Mouse (Mus musculus) frontal cortex, adult 2 months (tissue): Measurements from ENCODE around the gene Slco4a1. TPM values are rescaled to one million over a fixed set of nuclear protein-coding genes. Genes with fewer than 3 reads are reported as not detected.

ENCODE experiments used
- DNase-seq, 2 experiments: peaks; one replicate each; pipeline ENCODE4 v3.0.0; 2022; ENCODE audit warnings: low spot score in 1 of 2; ENCODE audit errors: extremely low spot score in 1 of 2
- polyA plus RNA-seq: library from polyadenylated mRNA; depleted of rRNA; stranded (reverse); fragments of >200 nt; gene quantifications from 2 replicates; pipeline ENCODE4 v1.2.3, GENCODE M21; 2012; rRNA removed

Gene Slco4a1
- 3.1 and 3.4 TPM in 2 replicates for polyA plus RNA-seq

DNA sequence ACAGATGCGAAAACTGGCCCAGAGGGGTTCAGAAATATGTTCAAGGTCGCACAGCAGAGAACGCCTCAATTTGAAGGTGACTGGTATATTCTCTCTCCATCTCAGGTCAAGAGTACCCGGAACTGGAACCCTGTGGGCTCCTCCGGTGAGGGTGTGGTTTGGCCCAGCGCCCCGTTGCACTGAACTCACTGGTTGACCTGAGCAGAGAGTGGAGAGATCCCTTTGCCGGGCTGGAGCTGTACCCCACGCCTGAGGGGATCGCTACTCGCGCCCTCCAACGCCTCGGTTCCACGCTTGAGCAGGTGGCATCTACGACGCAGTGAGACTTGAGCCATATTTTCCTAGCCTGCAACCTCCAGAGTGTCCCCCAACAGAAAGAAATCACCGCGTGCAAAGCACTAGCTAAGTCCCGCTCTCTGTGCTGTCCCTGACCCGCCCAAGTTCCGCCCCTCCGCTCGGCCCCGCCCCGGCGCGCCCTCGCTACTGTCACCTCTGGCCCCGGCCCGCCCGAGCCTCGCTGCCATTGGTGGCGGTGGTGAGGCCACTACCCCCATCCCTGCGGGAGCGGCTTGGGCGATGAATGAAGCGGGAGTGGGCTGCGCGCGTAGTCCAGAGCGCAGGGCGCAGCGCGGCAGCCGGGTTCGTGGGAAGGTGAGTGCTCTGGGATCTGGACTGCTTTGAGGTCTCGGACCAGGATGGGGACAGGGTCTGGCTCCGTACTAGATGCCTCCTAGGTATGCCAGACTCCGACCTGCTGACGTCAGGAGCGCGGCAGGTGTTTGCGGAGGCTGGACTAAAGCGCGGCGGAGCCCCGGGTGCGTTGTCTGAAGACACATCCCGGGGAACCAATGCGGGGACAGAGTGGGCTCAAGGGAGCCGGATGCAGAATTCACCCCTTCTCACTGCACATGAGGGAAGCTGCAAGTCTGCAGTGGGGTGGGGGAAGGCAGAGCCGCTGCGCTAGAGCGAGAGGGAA lies at the start of gene Slco4a1:
Gene Slco4a1, plus strand, starts transcription at position 523 of the 976 bp plus-strand sequence.
- peak; percentile 23 to 65 for DNase-seq

DNA sequence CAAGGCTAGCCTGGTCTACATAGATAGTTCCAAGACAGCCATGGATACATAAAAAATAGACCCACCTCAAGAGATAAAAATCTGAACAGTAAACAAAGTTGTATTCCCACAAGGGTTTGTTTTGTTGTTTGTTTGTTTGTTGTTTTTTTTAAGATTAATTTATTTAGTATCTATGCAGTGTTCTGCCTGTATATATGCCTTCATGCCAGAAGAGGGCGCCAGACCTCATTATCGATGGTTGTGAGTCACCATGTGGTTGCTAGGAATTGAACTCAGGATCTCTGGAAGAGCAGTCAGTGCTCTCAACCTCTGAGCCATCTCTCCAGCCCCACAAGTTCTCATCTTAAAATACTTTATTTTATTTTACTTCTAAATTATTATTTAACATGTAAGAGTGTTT lies 47.6 kb upstream of the Slco4a1 start:
- DNase-seq = no peak

- no peak for DNase-seq
Observed at GRCm38 (mm10) chr2:180410432-180410831, 45.6 kb upstream of the Slco4a1 start.

GRCm38 (mm10) chr2:180411013-180411412 lies 45.0 kb upstream of the Slco4a1 start:
- no peak for DNase-seq

DNA sequence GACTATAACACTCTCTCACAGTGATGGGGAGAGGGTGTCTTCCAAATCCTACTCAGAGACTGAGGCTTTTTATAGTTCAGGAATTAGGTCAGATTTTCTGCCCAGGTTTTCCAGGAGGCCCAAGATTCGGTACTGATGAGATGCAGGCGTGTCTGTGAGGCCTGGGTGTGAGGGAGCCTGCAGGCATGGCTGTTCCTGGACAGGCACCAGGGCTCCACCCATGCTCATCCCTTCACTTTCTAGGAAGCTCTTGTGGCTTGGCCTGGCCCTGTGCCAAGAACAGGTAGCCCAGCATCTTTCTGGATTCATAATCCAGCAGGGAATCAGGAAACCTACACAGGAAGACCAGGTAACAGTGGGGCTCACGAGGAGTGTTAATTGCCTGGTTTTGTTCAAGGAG lies 40.4 kb upstream of the Slco4a1 start:
- DNase-seq = no peak

- no peak for DNase-seq
Observed at GRCm38 (mm10) chr2:180417731-180418130, 38.3 kb upstream of the Slco4a1 start.

DNA sequence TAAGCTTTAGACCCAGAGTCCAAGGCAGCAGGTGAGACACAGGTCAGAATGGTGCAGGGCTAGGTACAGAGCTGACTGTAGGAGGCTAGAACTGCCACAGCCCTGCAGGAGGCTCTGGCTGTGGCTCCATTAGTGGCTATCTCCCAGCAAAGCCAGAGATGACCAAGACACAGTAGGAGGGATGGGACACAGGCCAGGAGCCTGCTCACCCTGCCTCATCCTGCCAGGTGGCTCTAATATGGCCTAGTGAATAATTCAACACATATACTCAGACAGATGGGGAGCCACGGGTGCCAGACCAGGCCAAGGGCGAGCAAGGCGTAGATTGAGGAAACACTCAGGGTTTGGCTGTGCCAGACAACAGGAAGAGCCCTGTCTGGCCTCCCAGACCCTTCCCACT lies 35.4 kb upstream of the Slco4a1 start:
- DNase-seq = no peak

- DNase-seq = no peak
Observed at GRCm38 (mm10) chr2:180425115-180425514, 30.9 kb upstream of the Slco4a1 start.

DNA sequence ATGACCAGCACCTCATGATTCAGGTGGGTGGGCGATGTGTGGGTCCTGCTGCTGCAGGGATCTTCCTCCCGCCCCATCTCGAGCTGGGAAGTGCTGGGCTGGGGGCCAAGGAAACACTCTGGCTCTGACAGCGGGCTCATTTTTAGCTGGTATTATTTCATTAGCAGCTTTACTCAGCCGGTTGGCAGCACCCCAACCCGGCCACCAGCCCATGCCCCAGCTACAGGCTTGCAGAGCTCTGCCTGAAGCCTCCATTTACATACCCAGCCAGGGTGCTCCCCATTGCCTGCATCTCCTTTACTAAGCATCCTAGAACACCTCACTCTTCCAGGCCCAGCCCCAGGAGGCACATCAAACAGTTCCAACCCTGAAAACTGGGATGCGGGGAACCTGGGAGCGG lies 29.0 kb upstream of the Slco4a1 start:
- DNase-seq = peak; percentile 8 to 69

DNA sequence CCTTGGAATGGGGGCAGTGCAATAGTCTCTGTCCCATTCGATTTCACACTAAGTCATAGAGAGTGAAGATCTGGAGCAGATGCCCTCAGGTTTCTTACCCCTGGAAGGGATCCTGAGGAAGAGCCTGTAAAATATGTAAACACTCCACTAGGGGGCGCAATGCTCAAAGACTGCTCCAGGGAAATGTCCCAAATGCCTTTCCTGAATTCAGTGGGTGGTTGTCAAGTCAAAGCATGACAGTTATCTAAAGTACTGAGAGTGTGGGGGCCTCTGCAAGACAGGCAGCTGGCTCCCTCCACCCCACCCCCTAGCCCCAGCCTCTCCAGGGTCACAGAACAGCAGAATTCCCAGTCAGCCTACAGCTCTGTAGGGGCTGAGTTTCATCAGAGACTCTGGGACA lies 27.7 kb upstream of the Slco4a1 start:
- peak in 1 of 2 experiments; percentile 65 for DNase-seq

GRCm38 (mm10) chr2:180430648-180431047 lies 25.4 kb upstream of the Slco4a1 start:
- DNase-seq = no peak

DNA sequence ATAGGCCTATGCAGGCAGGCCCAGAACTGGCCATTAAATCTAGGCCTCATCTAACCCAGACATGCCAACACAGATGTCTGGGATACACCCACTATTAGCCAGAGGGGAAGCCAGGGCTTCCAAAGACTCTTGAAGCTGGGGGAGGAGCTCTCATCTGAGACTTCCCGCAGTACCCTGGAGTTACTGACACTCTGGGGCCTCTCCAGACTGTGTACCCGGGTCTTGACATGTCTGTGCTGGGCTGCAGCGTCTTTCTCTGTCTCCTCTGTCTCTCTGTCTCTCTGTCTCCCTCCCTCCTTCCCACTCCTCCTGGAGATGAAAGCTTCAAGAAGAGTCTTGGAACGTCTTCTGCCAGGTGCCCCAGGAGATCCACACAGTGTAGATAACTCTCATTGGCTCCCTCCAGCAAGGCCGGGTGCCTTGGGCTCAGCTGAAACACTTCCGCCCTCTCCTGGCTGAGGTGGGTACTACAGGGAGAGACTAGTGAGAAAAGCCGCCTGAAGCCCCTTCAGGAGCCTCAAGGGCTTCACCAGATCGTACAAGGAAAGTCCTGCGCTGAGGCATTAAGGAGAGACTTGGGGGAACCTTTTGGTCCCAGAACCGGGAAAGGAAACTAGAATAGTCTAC lies 23.9 kb upstream of the Slco4a1 start:
- peak; percentile 52 to 94 for DNase-seq

DNA sequence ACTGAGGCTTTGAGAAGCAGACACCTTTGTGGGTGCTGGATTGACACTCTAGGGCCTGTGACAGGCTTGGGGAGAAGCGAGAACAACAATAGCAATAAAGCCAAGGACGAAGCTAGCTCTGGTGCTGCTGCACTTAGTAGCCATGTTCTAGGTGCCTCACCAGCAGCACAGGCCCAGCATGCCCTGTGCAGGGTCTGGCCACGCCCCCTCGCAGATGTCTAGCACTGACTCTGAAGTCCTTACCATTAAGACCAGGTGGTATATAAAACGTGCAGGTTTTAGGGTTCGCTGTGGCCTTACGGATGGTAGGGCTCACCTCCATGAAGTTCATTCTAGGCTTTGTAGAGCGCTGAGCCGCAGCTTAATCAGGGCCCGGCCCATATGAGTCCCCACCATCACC lies 23.3 kb upstream of the Slco4a1 start:
- no peak for DNase-seq

DNA sequence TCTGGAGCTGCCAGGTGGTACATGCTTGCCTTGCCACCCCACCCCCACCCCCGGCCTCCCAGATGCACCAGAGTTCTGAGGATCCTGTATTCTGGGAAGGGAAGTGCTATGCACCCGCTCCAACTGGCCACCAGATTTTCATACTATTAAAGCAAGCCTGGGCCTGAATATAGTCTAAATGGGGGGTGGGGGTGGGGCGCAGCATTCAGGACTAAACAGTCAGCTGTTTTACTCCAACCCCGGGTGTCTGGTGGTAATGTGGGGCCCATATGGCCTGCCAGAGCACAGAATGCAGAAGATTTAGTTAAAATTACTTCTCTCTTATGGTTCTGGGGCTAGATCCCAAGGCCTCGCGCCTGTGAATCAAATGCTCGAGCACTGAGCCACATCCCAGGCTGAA lies 22.7 kb upstream of the Slco4a1 start:
- no peak for DNase-seq

- no peak for DNase-seq
Observed at GRCm38 (mm10) chr2:180435341-180435926, 20.6 kb upstream of the Slco4a1 start.

- no peak for DNase-seq
Observed at GRCm38 (mm10) chr2:180437149-180437864, 18.7 kb upstream of the Slco4a1 start.

DNA sequence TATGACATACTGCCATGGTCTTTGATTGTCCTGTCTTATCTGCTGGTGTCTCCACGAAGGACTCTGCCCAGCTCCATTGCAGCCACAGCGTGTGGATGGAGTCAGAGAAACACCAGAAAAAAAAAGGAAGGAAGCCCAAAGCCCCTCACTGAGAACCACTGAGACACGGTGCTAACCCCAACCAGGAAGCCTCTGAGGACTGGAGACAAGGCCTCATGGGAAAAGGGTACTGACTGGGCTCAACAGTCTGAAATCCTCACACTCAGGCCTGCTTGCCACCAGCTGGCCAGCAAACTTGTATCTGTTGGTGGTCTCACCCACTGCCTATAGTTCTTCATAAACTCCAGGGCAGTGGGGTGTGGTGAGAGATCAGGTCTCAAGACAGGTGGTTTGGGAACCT lies 16.3 kb upstream of the Slco4a1 start:
- no peak for DNase-seq

- DNase-seq = no peak
Observed at GRCm38 (mm10) chr2:180440596-180441332, 15.3 kb upstream of the Slco4a1 start.

DNA sequence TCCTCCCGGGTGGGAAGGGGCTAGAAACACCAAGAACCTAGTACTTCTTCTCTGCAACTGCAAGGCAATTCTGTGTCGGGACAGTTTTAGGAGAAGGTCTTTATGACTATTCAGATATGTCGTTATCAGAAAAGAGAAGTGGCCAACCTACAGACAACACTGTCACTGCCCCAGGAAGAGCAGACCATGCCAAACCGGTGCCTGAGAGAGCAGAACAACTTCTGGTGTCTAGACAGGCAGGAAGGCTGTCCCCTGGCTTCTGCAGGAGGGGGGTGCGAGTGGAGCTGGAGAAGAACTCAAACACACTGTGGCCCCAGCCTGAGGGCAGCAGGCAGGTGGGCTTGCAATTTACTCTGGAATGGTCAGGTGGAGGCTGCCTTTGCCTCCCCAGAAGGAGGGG lies 14.0 kb upstream of the Slco4a1 start:
- DNase-seq = no peak

DNA sequence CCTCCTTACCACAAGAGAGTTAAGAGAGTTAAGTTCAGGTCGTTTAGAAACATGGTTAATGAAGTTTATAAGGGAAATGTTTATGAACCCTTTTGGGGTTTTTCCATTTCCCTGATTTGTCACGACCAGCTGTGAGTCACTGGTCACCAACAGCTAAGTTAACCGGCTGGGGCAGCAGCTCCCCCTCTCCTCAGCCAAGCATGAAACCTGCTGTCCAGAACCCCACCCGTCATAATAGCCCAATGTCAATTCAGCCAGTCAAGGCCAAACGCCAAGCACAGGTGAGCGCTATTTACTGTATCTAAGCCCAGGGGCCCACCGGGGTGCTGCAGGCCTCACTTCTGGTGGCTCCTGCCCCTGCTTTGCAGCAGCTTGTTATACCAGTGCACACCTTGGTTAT lies 12.2 kb upstream of the Slco4a1 start:
- no peak for DNase-seq
